Mouse (Mus musculus) lung, embryonic 15.5 days (tissue): ENCODE measurements around the gene Arhgap18. TPM values are rescaled to one million over a fixed set of nuclear protein-coding genes. Genes with fewer than 3 reads are reported as not detected.
"Not testable (repeated sequence)": the region's sequence is repeated elsewhere in the genome, so short reads cannot be mapped to it uniquely, and the experiment has no call there.

Experiments
- ATAC-seq: fragments of 200-750 bp; cut with Nextera tagmentation; 2 replicates; pipeline ENCODE4 v1.8.0; 2017; ENCODE audit warnings: moderate number of reproducible peaks, borderline replicate concordance; ENCODE audit not compliant: low FRiP score, low TSS enrichment; ENCODE audit errors: extremely low read depth
- H3K27ac ChIP-seq: fragments of 300-500 bp; sonication (generic); 2 replicates; pipeline ENCODE4 v1.5.1; 2015; ENCODE audit warnings: moderate library complexity, mild to moderate bottlenecking, inconsistent platforms
- H3K27me3 ChIP-seq: fragments of 300-500 bp; sonication (generic); 2 replicates; pipeline ENCODE4 v1.6.1; 2015; ENCODE audit warnings: inconsistent platforms
- H3K36me3 ChIP-seq: fragments of 300-500 bp; sonication (generic); 2 replicates; pipeline ENCODE4 v1.6.1; 2015; ENCODE audit warnings: inconsistent platforms
- H3K4me1 ChIP-seq: fragments of 300-500 bp; sonication (generic); 2 replicates; pipeline ENCODE4 v1.6.1; 2015; ENCODE audit warnings: inconsistent platforms
- H3K4me2 ChIP-seq: fragments of 300-500 bp; sonication (generic); 2 replicates; pipeline ENCODE4 v1.6.1; 2015; ENCODE audit warnings: inconsistent platforms, mild to moderate bottlenecking, moderate library complexity
- H3K4me3 ChIP-seq: fragments of 300-500 bp; sonication (generic); 2 replicates; pipeline ENCODE4 v1.5.1; 2015; ENCODE audit warnings: mild to moderate bottlenecking, inconsistent platforms
- H3K9ac ChIP-seq: fragments of 300-500 bp; sonication (generic); 2 replicates; pipeline ENCODE4 v1.6.1; 2015; ENCODE audit warnings: inconsistent platforms
- H3K9me3 ChIP-seq: fragments of 300-500 bp; sonication (generic); 2 replicates; pipeline ENCODE4 v1.6.1; 2016; ENCODE audit warnings: inconsistent platforms
- WGBS: fragments of 180-500 bp; shearing (Covaris S2); methylation state at CpG from one replicate; pipeline ENCODE4 v1.1.7; 2015; 5-methylcytosine and 5-hydroxymethylcytosine counted together
- polyA plus RNA-seq: library from polyadenylated mRNA; unstranded; fragments of >200 nt; fragmentation: Nextera tagmentation; extraction: Ambion mirVana; gene quantifications from 2 replicates; pipeline ENCODE4 v1.2.1, GENCODE M21; 2015

The Arhgap18 gene
- polyA plus RNA-seq, 1 experiment from 2014 or later: 50.5 TPM

- H3K9me3 ChIP-seq: not testable (repeated sequence)
Observed at GRCm38 (mm10) chr10:26936056-26936455, 182.8 kb downstream of the Arhgap18 start.

GRCm38 (mm10) chr10:26938464-26938863 lies 185.2 kb downstream of the Arhgap18 start:
- H3K9me3 ChIP-seq, H3K27me3 ChIP-seq, H3K9ac ChIP-seq, H3K4me2 ChIP-seq, H3K4me3 ChIP-seq, H3K27ac ChIP-seq, H3K4me1 ChIP-seq, ATAC-seq, H3K36me3 ChIP-seq: not testable (repeated sequence)
- WGBS: 70% methylated on average over 4 of the region's 4 CpGs

More at GRCm38 (mm10) chr10:26936056-26936455, 182.8 kb downstream of the Arhgap18 start:
- H3K9ac ChIP-seq, H3K4me1 ChIP-seq, H3K4me3 ChIP-seq, H3K27ac ChIP-seq, ATAC-seq, H3K36me3 ChIP-seq, H3K4me2 ChIP-seq, H3K27me3 ChIP-seq: not testable (repeated sequence)
- WGBS: 90% methylated on average over 6 of the region's 6 CpGs

- no peaks in the 10 kb centered on the region for H3K4me1 ChIP-seq
- no peak overlapping the region for H3K9ac ChIP-seq
- no peaks in the 10 kb centered on the region for H3K9me3 ChIP-seq
- 41% methylated on average over 1 of the region's 1 CpGs for WGBS
- H3K4me2 ChIP-seq: no peak overlapping the region
- ATAC-seq: no peak
- no peak overlapping the region for H3K27ac ChIP-seq
- no peak overlapping the region for H3K4me3 ChIP-seq
- no peaks in the 10 kb centered on the region for H3K27me3 ChIP-seq
- no peaks in the 10 kb centered on the region for H3K36me3 ChIP-seq
Observed at GRCm38 (mm10) chr10:26939549-26939948, 186.3 kb downstream of the Arhgap18 start.

GRCm38 (mm10) chr10:26948331-26948730 lies 195.1 kb downstream of the Arhgap18 start:
- Histone ChIP-seq H3K27me3 (no peaks in the 10 kb centered on the region), H3K9me3 (no peaks in the 10 kb centered on the region), H3K4me2 (no peak overlapping the region), H3K27ac (no peak overlapping the region), H3K36me3 (no peaks in the 10 kb centered on the region), H3K9ac (no peak overlapping the region), H3K4me1 (no peaks in the 10 kb centered on the region), H3K4me3 (no peak overlapping the region)
- ATAC-seq: no peak
- WGBS: 72% methylated on average over 2 of the region's 2 CpGs

GRCm38 (mm10) chr10:26949667-26950066 lies 196.4 kb downstream of the Arhgap18 start:
- Histone ChIP-seq H3K36me3 (no peaks in the 10 kb centered on the region), H3K9me3 (no peaks in the 10 kb centered on the region), H3K9ac (no peak overlapping the region), H3K4me3 (no peak overlapping the region), H3K27me3 (no peaks in the 10 kb centered on the region), H3K27ac (no peak overlapping the region), H3K4me1 (no peaks in the 10 kb centered on the region), H3K4me2 (no peak overlapping the region)
- WGBS: 68% methylated on average over 8 of the region's 8 CpGs
- ATAC-seq: no peak

- ATAC-seq: no peak
- H3K4me3 ChIP-seq: no peak overlapping the region
- H3K9me3 ChIP-seq: no peaks in the 10 kb centered on the region
- no peak overlapping the region for H3K4me2 ChIP-seq
- H3K9ac ChIP-seq: no peak overlapping the region
- H3K4me1 ChIP-seq: no peaks in the 10 kb centered on the region
- H3K27me3 ChIP-seq: no peaks in the 10 kb centered on the region
- WGBS: 71% methylated on average over 7 of the region's 7 CpGs
- no peaks in the 10 kb centered on the region for H3K36me3 ChIP-seq
- H3K27ac ChIP-seq: no peak overlapping the region
Observed at GRCm38 (mm10) chr10:26950448-26950847, 197.2 kb downstream of the Arhgap18 start.

- Histone ChIP-seq H3K27ac (no peak overlapping the region), H3K9ac (no peak overlapping the region), H3K36me3 (no peaks in the 10 kb centered on the region), H3K4me1 (no peaks in the 10 kb centered on the region), H3K27me3 (no peaks in the 10 kb centered on the region), H3K4me2 (no peak overlapping the region), H3K9me3 (no peaks in the 10 kb centered on the region), H3K4me3 (no peak overlapping the region)
- ATAC-seq: no peak
- WGBS: 83% methylated on average over 3 of the region's 3 CpGs
Observed at GRCm38 (mm10) chr10:26958513-26958912, 205.3 kb downstream of the Arhgap18 start.
